Mouse (Mus musculus) C3H10T1/2 (cell line): ENCODE data around the gene Hhatl. TPM values are rescaled to one million over a fixed set of nuclear protein-coding genes. Genes with fewer than 3 reads are reported as not detected.

ENCODE experiments used
- polyA plus RNA-seq, 2 experiments: library from polyadenylated mRNA; unstranded; fragments of >200 nt; fragmentation: generic; extraction: Trizol; gene quantifications; one replicate each; pipeline ENCODE4 v1.2.1; 2012; ENCODE audit warnings: missing spikeins in 2 of 2

Gene Hhatl
- polyA plus RNA-seq = under 1 TPM; 0.04 to 0.13 TPM

GRCm38 (mm10) chr9:121791757-121792521, at the start of gene Hhatl:
Gene Hhatl, minus strand, starts transcription at chr9:121792507.

GRCm38 (mm10) chr9:121838829-121839621, 46.7 kb upstream of the Hhatl start, which contains the start of gene Ccdc13:
Gene Ccdc13, minus strand, starts transcription at chr9:121839461.

GRCm38 (mm10) chr9:121777484-121778065, 14.7 kb downstream of the Hhatl start, which contains the start of gene Klhl40:
Gene Klhl40, plus strand, starts transcription at chr9:121777607.

DNA sequence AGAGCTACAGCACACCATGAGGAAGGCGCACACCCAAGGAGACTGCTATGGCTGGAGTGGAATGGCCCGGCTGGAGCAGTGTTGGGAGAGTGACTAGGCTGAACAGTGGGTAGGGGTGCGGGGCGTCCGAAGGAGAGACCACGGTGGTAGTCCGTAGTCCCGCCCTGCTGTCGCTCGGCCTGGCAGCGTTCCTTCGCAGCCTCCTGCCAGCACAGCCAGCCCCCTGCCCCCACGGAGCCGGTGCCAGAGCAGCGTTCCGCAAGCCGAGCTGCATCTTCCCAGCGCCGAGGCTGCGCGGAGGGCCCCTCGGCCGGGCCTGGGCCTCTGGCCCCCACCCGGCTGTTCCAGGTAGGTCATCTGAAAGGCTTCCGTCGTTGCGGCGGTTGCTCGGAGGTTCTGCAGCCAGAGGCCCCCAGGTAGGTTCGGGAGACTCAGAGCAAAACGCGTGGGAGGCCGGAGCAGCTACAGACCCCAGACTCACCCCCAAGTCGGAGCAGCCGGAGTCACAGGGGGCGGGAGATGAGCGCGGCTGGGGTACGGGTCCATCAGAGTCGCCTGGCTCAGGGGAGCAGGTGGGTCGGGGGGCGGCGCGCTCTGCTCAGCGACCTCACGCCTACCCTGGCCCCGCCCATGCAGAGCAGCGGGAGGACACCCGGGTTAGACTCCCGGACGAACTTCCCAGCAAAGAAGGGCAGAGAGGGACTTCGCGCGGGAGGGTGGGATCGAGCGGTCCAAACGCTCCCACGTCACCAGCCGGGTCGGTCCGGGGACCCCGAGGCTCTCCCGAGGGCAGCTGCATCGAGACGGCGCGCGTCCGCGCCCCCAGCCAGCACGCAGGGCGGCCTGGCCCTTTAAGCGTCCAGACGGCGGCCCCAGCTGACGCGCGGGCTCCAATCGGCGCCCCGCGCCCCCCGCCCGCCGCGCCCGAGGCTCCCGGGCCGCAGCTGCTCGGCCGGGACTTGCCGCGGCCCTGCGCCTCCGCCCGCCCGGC, 32.9 kb downstream of the Hhatl start, which contains the start of gene Zfp651:
Gene Zfp651 (plus strand): TSS at position 240 of the 991 bp plus-strand sequence.

Other genes with a start within 250 kb of the Hhatl start
- not detected for gene Lyzl4, start 150.4 kb downstream of the Hhatl start, polyA plus RNA-seq
- under 1 TPM; 0.01 to 0.15 TPM for gene Vipr1, start 149.8 kb downstream of the Hhatl start, polyA plus RNA-seq
- 1 to 10 TPM; 2.2 to 6.3 TPM for gene Sec22c, start 87.0 kb downstream of the Hhatl start, polyA plus RNA-seq
- gene Ss18l2, start 82.2 kb downstream of the Hhatl start, polyA plus RNA-seq = 10 to 100 TPM in 1 of 2 experiments, 1 to 10 TPM in 1; 8.8 to 31.3 TPM
- 1 to 10 TPM in 1 of 2 experiments, under 1 TPM in 1; 0.67 to 7.5 TPM for gene Nktr, start 73.3 kb downstream of the Hhatl start, polyA plus RNA-seq
- gene Zfp651, start 33.2 kb downstream of the Hhatl start, polyA plus RNA-seq = 10 to 100 TPM; 11.7 to 45.0 TPM
- under 1 TPM; 0.01 to 0.11 TPM for gene Klhl40, start 14.9 kb downstream of the Hhatl start, polyA plus RNA-seq
- gene Ccdc13, start 47.0 kb upstream of the Hhatl start, polyA plus RNA-seq = 1 to 10 TPM in 1 of 2 experiments, under 1 TPM in 1; 0.05 to 1.0 TPM
- gene Higd1a, start 65.9 kb upstream of the Hhatl start, polyA plus RNA-seq = 10 to 100 TPM; 24.0 to 61.0 TPM
- gene Ackr2, start 105.8 kb upstream of the Hhatl start, polyA plus RNA-seq = under 1 TPM in 1 of 2 experiments, not detected in 1; 0.05 TPM
- under 1 TPM in 1 of 2 experiments, not detected in 1; 0.02 TPM for gene Cyp8b1, start 123.8 kb upstream of the Hhatl start, polyA plus RNA-seq
- 1 to 10 TPM in 1 of 2 experiments, not detected in 1; 4.5 TPM for gene Fam198a, start 158.5 kb upstream of the Hhatl start, polyA plus RNA-seq
- 1 to 10 TPM; 2.0 to 8.5 TPM for gene Pomgnt2, start 204.6 kb upstream of the Hhatl start, polyA plus RNA-seq